Mouse (Mus musculus) lung, embryonic 14.5 days (tissue): ENCODE data around the gene Taf6. TPM values are rescaled to one million over a fixed set of nuclear protein-coding genes. Genes with fewer than 3 reads are reported as not detected.

Source experiments
- ATAC-seq: fragments of 200-750 bp; cut with Nextera tagmentation; 2 replicates; pipeline ENCODE4 v1.8.0; 2017; ENCODE audit warnings: mild to moderate bottlenecking, moderate TSS enrichment, moderate library complexity; ENCODE audit not compliant: insufficient read depth
- DNase-seq: peaks from one replicate; pipeline ENCODE4 v3.0.0-alpha.2; 2015
- H3K27ac ChIP-seq: fragments of 300-500 bp; sonication (generic); 2 replicates; pipeline ENCODE4 v1.5.1; 2014; ENCODE audit warnings: low read depth, mild to moderate bottlenecking, moderate library complexity
- H3K27me3 ChIP-seq: fragments of 300-500 bp; sonication (generic); 2 replicates; pipeline ENCODE4 v1.6.1; 2014; ENCODE audit warnings: low read length, control low read depth; ENCODE audit not compliant: insufficient read depth
- H3K36me3 ChIP-seq: fragments of 300-500 bp; sonication (generic); 2 replicates; pipeline ENCODE4 v1.6.1; 2014; ENCODE audit warnings: control low read depth; ENCODE audit not compliant: insufficient read depth
- H3K4me1 ChIP-seq: fragments of 300-500 bp; sonication (generic); 2 replicates; pipeline ENCODE4 v1.6.1; 2014; ENCODE audit warnings: antibody characterized with exemption, control low read depth; ENCODE audit not compliant: insufficient read depth
- H3K4me2 ChIP-seq: fragments of 300-500 bp; sonication (generic); 2 replicates; pipeline ENCODE4 v1.6.1; 2014; ENCODE audit warnings: mild to moderate bottlenecking
- H3K4me3 ChIP-seq: fragments of 300-500 bp; sonication (generic); 2 replicates; pipeline ENCODE4 v1.5.1; 2014; ENCODE audit warnings: low read depth, low read length
- H3K9ac ChIP-seq: fragments of 300-500 bp; sonication (generic); 2 replicates; pipeline ENCODE4 v1.6.1; 2014
- H3K9me3 ChIP-seq: fragments of 300-500 bp; sonication (generic); 2 replicates; pipeline ENCODE4 v1.6.1; 2016; ENCODE audit warnings: low read depth, low read length, control low read depth
- CTCF ChIP-seq: IDR thresholded peaks from 2 replicates; pipeline ENCODE4 v1.5.1; 2016; ENCODE audit warnings: antibody characterized with exemption, low read depth
- WGBS: fragments of 180-500 bp; shearing (Covaris S2); extraction: QIAGEN DNeasy Blood & Tissue Kit; methylation state at CpG from one replicate; pipeline ENCODE4 v1.1.7; 2014; 5-methylcytosine and 5-hydroxymethylcytosine counted together
- polyA plus RNA-seq: library from polyadenylated mRNA; unstranded; fragments of >200 nt; fragmentation: Nextera tagmentation; extraction: Ambion mirVana; gene quantifications from 2 replicates; pipeline ENCODE4 v1.2.1, GENCODE M21; 2014

The Taf6 gene
- polyA plus RNA-seq, 1 experiment from 2014 or later = 97.6 TPM

DNA sequence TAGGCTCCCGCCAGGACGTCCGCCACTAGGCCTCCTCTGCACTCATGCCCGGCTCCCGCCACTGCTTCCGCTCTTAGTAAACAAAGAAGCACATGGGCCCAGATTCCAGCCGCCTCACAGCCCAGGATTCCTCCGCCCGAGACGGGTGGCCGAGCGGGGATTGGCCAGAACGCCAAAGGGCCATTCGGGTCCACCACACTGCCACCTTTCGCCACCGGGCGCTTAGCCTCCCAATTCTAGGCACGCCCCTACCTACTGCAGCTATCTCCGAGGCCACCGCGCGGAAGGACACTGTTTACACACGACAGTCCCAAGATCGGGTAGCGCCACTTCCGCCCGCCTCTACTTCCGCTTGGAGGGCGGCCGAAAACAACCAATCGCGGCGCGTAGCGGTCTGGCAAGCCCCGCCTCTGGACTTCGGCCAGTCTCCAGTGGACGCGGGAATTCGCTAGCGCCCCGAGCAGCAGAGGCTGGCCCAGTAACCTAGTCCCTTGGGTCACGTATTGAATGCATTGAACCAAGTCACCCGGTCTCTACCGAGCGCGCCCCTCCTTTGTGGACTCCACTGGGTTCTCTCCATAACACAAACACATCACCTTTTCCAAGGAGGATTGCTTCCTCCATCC is 16.2 kb downstream of the Taf6 start:
- peak; percentile 99 for DNase-seq
- TF ChIP-seq CTCF = peak; percentile 38; the same call in 1 of the 2 replicates
- peak overlapping the region; percentile 85 for H3K9ac ChIP-seq
- 0 out of 2 replicates have a peak, but pooled peaks cover 7% of the 10 kb centered on the region for H3K4me1 ChIP-seq
- under 1% methylated on average over 47 of the region's 47 CpGs for WGBS
- H3K9me3 ChIP-seq = no peaks in the 10 kb centered on the region
- peak overlapping the region; percentile 99 for H3K27ac ChIP-seq
- no peaks in the 10 kb centered on the region for H3K27me3 ChIP-seq
- H3K4me2 ChIP-seq = peak overlapping the region; percentile 80
- peak overlapping the region; percentile 81 for H3K4me3 ChIP-seq
- peak; percentile 88 for ATAC-seq
- peaks cover 62% of the 10 kb centered on the region for H3K36me3 ChIP-seq

DNA sequence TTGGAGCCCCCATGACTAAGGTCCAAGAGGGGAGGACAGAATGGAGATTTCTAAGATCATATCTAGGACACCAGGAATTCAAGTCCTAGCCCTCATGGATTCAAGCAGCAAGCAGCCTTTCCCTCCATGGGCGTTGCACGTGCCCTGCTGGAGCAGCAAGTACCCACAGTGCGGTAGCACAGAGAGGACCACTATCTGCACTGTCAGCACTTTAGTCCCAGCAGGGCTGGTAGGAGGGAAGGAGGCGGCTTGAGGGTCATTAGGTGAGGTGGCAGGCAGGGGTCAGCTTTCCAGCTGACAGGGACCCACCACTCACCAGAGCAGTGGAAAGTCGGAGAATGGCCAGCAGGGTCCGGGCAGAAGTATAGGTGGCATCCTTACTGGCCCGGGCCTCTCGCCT is 21.7 kb downstream of the Taf6 start:
- Histone ChIP-seq H3K4me1 (0 out of 2 replicates have a peak, but pooled peaks cover 2% of the 10 kb centered on the region), H3K9ac (no peak overlapping the region), H3K4me2 (no peak overlapping the region), H3K9me3 (no peaks in the 10 kb centered on the region), H3K4me3 (no peak overlapping the region), H3K27ac (no peak overlapping the region), H3K36me3 (peaks cover 78% of the 10 kb centered on the region), H3K27me3 (no peaks in the 10 kb centered on the region)
- ATAC-seq = no peak
- whole genome bisulfite sequencing = 72% methylated on average over 8 of the region's 8 CpGs
- no peak for DNase-seq
- no peak for TF ChIP-seq CTCF

DNA sequence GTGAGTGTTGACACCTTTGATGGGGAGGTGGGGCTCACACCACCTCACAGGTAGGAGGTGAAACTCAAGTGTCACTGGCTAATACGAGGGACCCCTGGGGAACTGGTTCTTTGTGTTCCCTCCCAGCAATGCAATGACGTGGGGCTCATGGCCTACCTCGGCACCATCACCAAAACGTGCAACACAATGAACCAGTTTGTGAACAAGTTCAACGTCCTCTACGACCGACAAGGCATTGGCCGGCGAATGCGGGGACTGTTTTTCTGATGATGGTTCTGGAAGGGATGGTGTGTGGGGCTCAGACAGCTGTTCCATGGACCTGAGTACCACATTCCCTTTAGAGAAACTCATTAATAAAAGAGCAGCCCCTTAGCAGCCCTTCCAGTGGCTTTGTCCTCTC is 23.6 kb downstream of the Taf6 start:
- Histone ChIP-seq H3K4me2 (no peak overlapping the region), H3K4me3 (no peak overlapping the region), H3K4me1 (0 out of 2 replicates have a peak, but pooled peaks cover 2% of the 10 kb centered on the region), H3K9ac (no peak overlapping the region), H3K27ac (no peak overlapping the region), H3K9me3 (no peaks in the 10 kb centered on the region), H3K36me3 (peaks cover 65% of the 10 kb centered on the region), H3K27me3 (no peaks in the 10 kb centered on the region)
- WGBS = 63% methylated on average over 10 of the region's 10 CpGs
- no peak for DNase-seq
- TF ChIP-seq CTCF = no peak
- ATAC-seq = no peak

DNA sequence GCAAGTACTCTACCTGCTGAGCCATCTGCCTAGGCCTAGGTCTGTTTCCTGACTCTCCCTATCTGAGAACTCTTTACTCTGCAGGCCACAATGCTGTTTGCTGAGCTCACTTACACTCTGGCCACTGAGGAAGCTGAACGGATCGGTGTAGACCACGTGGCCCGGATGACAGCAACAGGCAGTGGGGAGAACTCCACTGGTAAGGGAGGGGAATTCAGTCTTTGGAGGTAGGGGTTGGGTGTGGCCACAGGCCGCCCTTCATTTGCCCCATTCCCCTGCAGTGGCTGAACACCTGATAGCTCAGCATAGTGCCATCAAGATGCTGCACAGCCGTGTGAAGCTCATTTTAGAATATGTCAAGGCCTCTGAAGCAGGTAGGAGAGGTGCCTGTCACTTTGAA is 24.2 kb downstream of the Taf6 start:
- Histone ChIP-seq H3K9me3 (no peaks in the 10 kb centered on the region), H3K27ac (no peak overlapping the region), H3K4me2 (no peak overlapping the region), H3K9ac (no peak overlapping the region), H3K36me3 (peaks cover 59% of the 10 kb centered on the region), H3K27me3 (no peaks in the 10 kb centered on the region), H3K4me3 (no peak overlapping the region), H3K4me1 (0 out of 2 replicates have a peak, but pooled peaks cover 2% of the 10 kb centered on the region)
- TF ChIP-seq CTCF = no peak
- DNase-seq = no peak
- WGBS = 58% methylated on average over 6 of the region's 6 CpGs
- ATAC-seq = no peak

DNA sequence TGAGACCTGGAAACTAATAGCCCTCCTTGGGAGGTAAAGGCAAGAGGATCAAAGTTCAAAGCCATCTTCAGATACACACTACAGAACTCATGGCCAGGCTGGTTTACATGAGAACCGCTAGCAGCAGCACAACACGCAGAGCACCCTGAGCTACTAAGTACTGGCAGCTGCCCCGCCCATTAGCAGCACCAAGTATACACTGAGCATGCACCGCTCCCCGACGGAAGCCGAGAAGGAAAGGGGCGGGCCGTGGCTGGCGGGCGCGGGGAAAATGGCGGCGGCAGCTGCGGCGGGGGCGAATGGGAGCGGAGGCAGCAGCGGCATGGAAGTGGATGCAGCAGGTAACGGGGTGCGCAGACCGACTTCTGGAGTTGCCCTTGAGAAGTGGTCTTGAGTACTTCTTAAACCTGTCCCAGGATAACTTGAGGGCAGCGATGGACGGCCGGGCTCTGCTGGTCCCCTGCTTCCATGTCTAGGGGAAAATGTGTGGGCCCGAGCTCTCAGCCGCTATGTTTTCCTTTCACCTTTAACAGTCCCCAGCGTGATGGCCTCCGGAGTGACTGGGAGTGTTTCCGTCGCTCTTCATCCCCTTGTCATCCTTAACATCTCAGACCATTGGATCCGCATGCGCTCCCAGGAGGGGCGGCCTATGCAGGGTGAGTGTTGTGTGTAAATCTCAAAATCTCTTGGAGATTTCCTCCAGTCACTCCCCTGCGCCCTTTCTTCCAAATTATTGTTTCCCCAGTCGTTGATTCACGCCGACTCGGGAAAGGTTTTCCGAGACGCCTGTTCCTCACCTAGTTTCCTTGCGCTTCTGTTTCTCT is 26.2 kb downstream of the Taf6 start, which contains the start of gene Cops6:
Gene Cops6 (plus strand): TSS at position 230 of the 824 bp plus-strand sequence.
- Histone ChIP-seq H3K4me3 (peak within 1 kb of the TSS; percentile 82), H3K4me2 (peak within 1 kb of the TSS; percentile 85), H3K27me3 (no peaks in the 10 kb centered on the region), H3K9me3 (no peaks in the 10 kb centered on the region), H3K9ac (peak within 1 kb of the TSS; percentile 79), H3K27ac (peak within 1 kb of the TSS; percentile 56; the same call in 1 of the 2 replicates), H3K36me3 (peaks cover 39% of the 10 kb centered on the region), H3K4me1 (0 out of 2 replicates have a peak, but pooled peaks cover 2% of the 10 kb centered on the region)
- ATAC-seq (peak; percentile 98), DNase-seq (peak; percentile 95)
- TF ChIP-seq CTCF = no peak
- under 1% methylated on average over 41 of the region's 42 CpGs for WGBS

DNA sequence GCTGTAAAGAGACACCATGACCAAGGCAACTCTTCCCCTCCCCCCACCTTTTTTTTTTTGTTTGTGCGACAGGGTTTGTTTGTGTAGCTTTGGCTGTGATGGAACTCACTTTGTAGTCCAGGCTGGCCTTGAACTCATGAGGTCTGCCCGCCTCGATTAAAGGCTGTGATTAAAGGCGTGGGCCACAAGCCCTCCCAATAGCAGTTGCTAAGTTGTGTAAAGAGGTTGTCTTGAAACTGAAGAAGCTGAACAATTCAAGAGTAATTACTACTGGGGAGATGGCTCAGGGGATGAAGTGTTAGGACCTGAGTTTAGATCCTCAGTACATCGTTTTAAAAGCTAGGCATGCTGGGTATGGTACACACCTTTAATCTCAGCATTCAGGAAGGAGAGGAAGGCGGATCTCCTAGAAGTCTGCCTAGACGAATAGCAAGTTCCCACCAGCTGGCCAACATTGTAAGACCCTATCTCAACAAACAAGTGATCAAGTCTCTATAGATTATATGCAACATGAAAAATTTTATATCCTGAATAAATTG is 27.0 kb downstream of the Taf6 start:
- Histone ChIP-seq H3K9me3 (no peaks in the 10 kb centered on the region), H3K4me1 (0 out of 2 replicates have a peak, but pooled peaks cover 2% of the 10 kb centered on the region), H3K36me3 (peaks cover 32% of the 10 kb centered on the region), H3K4me3 (peak overlapping the region; percentile 82), H3K27ac (no peak overlapping the region), H3K9ac (peak overlapping the region; percentile 79; the same call in 1 of the 2 replicates), H3K4me2 (peak overlapping the region; percentile 85), H3K27me3 (no peaks in the 10 kb centered on the region)
- DNase-seq (no peak), ATAC-seq (no peak)
- TF ChIP-seq CTCF = no peak
- WGBS = 59% methylated on average over 7 of the region's 7 CpGs

DNA sequence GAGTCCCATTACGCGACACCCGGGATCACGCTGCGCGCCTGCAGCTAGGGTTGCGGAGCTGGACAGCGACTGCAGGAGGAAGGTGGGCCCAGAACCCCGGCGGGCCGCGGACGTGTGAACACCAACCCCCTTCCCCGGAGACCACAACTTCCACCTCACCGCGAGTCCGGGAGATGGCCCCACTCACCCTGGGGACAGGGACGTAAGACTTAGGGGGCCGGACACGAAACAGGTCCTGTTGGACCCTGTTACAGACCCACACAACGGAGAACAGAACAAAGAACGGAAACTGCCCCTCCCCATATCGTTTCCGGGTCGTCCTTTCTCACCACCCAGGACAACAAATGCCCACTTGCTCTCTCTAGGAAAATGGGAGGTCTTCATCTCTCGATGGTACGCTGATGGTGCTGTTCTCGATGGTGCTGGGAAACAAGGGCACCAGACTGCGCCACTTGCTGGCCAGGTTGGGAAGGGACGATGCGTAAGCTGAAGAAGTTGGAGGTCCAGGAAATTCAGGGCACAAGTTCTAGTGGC is 31.7 kb downstream of the Taf6 start, which contains the start of gene Zfp113:
Gene Zfp113 (minus strand): TSS at position 302 of the 534 bp plus-strand sequence.
- H3K4me3 ChIP-seq = peak within 1 kb of the TSS; percentile 73
- peak within 1 kb of the TSS; percentile 88 for H3K27ac ChIP-seq
- under 1% methylated on average over 31 of the region's 31 CpGs for WGBS
- H3K4me1 ChIP-seq = no peaks in the 10 kb centered on the region
- ATAC-seq (peak; percentile 97), DNase-seq (peak; percentile 97)
- H3K9me3 ChIP-seq = no peaks in the 10 kb centered on the region
- TF ChIP-seq CTCF = peak; percentile 88
- no peaks in the 10 kb centered on the region for H3K27me3 ChIP-seq
- peak within 1 kb of the TSS; percentile 81 for H3K9ac ChIP-seq
- peaks cover 24% of the 10 kb centered on the region for H3K36me3 ChIP-seq
- H3K4me2 ChIP-seq = peak within 1 kb of the TSS; percentile 66
